Mouse (Mus musculus) cerebellum, adult 11-12 months (tissue): Measurements from ENCODE around the gene Lix1l.
A peak's percentile ranks its signal among the peaks of the same experiment; 100 is the strongest.

Source experiments
- DNase-seq: peaks from one replicate; pipeline ENCODE4 v3.0.0; 2022

Gene Lix1l

DNA sequence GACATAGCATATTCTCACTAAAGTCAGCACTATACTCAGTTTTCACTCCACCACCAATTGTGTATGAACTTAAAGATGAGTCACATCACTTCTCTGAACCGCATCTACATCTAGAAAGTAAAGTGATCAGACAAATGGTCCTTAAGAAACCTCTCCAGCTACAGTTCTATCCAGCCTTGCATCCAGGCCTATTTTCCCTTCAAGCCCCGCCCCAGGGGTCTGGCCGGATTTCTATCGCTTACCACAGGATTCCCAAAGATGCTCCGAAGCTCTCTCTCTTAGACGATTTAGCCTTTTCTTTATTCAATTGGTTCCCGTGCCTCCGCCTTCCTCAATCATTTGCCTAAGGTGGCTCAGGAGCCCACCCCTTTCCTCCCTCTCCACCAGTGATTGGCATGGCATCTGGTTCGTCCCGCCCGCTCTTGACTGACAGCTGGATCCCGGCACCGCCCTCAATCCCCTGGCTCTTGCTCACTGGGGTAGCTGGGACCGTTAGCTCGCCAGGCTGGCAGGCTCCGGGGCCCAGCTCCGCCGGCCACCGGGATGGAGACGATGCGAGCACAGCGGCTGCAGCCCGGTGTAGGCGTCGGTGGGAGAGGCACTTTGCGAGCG lies at the start of gene Lix1l:
TSS of gene Lix1l (plus strand) at position 511 of the 612 bp plus-strand sequence.
- peak; percentile 95 for DNase-seq

DNA sequence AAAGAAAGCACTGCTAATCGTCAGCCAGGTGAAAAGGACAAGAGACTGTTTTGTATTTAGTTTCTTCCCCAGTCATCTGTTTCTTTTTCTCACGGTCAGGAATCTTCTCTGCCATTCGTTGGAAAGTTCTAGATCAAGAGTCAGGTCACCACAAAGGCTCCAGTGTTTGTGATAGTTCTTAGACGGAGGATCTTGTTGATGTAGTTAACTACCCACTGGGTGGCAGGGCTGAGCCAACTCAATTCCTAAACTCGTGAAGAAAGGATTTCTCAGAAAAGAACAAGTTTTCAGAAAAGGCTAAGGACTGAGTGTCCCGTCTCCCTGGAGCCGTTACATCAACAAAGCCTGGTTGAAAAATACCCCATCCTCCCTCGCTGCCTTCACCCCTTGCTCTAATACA lies 49.7 kb upstream of the Lix1l start:
- no peak for DNase-seq

- DNase-seq, result no peak
Observed at GRCm38 (mm10) chr3:96551890-96552289, 49.1 kb upstream of the Lix1l start.

DNA sequence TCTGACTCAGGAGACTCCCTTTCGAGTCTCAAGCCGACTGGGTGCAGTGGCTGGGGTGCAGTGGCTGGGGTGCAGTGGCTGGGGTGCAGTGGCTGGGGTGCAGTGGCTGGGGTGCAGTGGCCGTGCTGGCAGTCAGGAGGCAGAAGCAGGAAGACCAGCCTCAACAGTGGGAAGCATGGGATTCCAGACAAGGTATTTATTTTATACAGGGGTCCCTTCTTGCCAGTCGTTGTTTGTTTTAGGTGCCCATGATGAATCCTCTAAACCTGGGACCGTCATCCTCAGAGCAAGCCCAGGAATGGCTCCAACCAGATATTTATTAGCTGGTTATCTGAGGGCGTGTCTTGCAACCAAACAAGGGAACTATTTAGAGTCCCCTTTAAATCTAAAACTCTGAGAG lies 47.3 kb upstream of the Lix1l start:
- no peak for DNase-seq

DNA sequence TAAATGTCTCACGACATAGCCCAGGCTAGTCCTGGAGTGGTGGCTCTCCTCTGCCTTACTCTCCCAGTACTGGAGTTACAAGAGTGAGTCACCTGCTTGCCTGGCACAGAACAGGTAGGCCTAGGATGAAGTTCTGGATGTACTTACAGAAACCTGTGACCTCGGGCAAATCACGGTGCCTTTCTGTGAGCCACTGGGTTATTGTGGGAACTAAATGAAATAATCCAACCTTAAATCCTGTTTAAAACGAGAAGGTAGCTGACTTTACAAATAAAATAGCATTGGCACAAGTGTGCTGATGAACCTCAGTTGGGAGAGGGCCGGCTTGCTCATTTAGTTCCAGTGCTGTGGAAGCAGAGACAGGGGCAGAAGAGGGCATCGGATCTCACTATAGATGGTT lies 46.7 kb upstream of the Lix1l start:
- no peak for DNase-seq

DNA sequence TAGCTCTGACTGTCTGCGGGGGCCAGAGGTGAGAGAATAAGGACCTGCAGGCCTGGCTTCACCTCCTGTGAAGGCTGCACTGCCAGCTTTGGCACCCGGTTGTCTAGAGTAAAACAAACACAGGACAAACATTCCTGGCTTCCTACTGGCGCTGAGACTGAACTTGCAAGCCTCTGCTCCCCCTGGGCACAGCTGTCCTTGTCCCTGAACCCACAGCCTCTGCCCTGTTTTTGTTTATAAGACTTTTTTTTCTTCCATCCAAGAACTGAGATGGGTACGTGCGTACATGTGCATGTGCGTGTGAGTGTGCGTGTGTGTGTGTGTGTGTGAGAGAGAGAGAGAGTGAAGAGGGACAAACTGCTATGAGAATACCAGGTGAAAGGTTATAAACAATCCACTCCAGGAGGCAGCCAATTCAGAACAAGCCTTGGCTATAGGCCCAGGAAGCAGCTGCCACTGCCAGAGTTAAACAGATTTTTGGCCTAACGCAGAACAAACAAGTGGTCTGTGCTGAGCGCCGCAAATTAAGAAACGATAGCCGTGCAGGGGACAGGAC lies 45.8 kb upstream of the Lix1l start:
- DNase-seq, result no peak

- DNase-seq, result no peak
Observed at GRCm38 (mm10) chr3:96555999-96556614, 44.8 kb upstream of the Lix1l start.

DNA sequence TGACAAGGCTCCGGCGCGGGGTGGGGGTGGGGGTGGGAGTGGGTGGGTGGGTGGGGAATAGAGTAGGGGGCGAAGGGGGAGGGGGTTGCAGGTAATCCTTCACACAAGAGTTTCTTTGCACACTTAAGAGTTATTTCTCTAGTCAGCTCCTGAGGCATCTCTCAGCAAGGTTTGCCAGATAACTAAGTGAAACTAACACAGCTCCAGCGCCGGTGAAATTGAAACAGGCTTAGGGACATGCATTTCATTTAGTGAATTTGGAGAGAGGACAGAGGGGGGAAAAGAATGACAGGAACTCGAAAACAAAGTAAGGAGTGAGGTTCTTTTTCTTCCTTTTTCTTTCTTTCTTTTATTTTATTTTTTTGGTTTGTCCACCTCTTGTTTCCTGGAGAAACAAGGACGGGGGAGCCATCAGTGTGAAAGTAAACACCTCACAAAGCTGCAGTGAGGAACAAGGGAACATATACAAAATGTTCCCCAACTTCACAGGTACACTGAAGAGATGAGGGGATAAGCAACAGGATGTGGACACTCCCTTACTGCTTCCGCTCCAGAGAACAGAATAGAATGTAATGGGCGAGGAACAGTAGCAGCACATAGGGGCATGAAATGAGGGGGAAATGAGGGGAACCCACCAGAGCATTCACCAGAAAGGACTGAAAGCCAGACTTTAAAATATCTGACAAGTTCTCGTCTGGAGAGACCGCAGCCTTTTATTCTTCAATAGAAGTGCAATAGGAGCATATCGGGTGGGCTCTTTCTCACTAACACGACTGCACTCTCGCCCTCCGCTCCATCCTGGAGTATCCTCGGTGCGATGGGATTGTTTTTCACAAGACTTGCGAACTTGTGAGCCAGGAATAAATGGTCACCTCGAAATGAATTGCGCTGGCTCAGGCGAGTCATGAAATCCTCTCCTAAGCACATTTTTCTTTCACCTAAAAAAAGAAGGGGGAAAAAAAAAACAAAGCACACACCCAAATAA lies 44.0 kb upstream of the Lix1l start:
- no peak for DNase-seq

DNA sequence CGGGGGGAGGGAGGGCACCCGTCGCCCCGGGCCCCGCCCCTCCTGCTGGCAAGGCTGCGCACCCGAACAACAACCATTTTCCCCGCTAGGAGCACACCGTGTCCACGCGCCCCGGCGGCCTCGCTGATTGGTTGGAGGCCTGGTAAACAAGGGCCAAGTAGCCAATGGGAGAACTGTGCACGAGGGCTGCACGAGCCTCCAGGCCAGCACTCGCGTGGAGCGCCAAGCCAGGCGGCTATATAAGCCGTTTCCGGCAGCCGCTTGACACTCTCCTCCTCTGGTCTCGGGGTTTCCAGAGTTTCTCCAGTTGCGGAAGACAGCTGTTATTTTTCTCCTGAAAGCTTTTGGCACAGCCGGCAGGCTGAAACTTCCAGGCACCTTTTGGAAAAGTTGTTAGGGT lies 43.3 kb upstream of the Lix1l start, which contains the start of gene Txnip:
TSS of gene Txnip (plus strand) at position 264 of the 400 bp plus-strand sequence.
- peak; percentile 91 for DNase-seq

GRCm38 (mm10) chr3:96558159-96558558 lies 42.8 kb upstream of the Lix1l start:
- DNase-seq, result no peak

- DNase-seq, result no peak
Observed at GRCm38 (mm10) chr3:96558668-96559196, 42.2 kb upstream of the Lix1l start.

- DNase-seq, result no peak
Observed at GRCm38 (mm10) chr3:96559398-96559910, 41.5 kb upstream of the Lix1l start.

GRCm38 (mm10) chr3:96559911-96560850 lies 40.8 kb upstream of the Lix1l start:
- DNase-seq, result no peak

GRCm38 (mm10) chr3:96560881-96561668 lies 39.9 kb upstream of the Lix1l start:
- DNase-seq, result no peak

DNA sequence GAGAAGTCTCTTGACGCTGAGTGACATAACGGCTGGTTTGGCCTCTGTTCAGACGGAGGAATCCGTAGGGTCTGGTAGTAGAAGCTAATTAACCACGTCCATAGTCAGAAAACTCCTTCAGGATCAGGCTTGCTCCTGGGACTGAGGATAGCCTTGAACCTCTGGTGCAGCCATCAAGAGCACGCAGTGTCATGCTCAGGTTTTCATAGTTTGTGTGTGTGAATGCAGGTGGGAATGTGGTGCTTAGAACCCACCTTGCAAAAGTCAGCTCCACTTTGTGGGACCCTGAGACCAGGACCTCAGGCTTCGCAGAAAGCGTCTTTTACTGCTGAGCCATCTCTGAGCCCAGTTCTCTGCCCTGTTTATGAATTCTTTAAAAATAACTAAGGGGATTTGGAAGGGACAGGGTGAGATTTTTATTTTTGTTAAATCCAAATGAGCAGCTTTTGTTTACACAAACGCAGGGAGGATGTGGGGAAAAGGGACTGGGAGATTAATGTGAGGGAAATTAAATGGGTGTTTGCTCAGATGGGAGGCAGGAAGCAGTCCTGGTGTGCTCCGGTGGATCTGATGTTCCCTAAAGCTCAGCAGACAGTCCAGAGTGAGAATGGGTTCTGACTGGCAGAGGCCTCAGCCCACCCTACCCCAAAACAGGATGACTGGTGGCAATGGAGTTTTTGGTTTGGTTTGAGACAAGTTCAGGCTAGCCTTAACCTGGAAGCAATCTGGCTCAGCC lies 38.8 kb upstream of the Lix1l start:
- no peak for DNase-seq

- no peak for DNase-seq
Observed at GRCm38 (mm10) chr3:96563267-96563666, 37.7 kb upstream of the Lix1l start.

GRCm38 (mm10) chr3:96563911-96564632 lies 36.9 kb upstream of the Lix1l start:
- DNase-seq, result no peak

DNA sequence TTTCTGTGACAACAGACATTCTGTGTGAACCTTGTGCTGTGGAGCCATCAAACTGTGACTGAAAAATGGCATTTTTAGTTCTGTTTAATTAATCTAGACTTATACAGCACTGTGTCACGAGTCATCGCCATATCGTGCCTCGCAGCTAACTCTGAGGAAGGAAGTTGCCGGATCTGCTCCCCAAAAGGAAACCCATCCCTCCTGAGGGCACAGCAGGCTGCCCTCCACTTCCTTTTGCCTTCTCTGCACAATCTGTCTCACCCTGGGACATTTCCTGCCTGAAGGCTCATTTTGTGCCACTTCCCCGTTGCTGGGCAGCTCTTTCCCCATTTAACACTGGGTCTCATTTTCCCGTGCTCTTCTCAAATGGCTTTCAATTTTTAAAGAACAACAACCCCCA lies 36.3 kb upstream of the Lix1l start:
- DNase-seq, result no peak

GRCm38 (mm10) chr3:96565105-96565504 lies 35.8 kb upstream of the Lix1l start:
- DNase-seq, result no peak
